Mouse (Mus musculus) left cerebral cortex, adult 9 months (tissue): ENCODE results near the gene N4bp2l1.
"Not testable (repeated sequence)": the region's sequence is repeated elsewhere in the genome, so short reads cannot be mapped to it uniquely, and the experiment has no call there.

Source experiments
- DNase-seq, 2 experiments: peaks; one replicate each; pipeline ENCODE4 v3.0.0; 2022; ENCODE audit warnings: low spot score in 2 of 2

N4bp2l1 gene

DNA sequence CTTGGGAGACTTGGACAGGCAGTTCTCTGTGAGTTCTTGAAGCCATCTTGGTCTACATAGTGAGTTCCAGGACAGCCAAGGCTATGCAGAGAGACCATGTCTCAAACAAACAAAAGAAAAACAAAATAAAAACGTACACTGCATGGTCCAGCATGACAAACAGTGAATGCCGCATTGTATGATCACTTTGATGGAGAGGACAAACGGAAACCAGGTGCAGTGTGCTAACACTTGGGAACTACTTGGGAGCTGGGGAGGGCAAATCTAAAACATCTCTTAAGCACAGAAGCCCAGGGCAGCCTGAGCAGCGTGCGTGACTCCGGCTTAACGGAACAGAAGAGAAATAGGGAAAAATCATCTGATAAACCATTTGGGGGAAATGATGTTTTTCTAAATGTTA is at the start of gene N4bp2l1:
Gene N4bp2l1 (minus strand): TSS at position 101 of the 400 bp plus-strand sequence.
- DNase-seq, result no peak

DNA sequence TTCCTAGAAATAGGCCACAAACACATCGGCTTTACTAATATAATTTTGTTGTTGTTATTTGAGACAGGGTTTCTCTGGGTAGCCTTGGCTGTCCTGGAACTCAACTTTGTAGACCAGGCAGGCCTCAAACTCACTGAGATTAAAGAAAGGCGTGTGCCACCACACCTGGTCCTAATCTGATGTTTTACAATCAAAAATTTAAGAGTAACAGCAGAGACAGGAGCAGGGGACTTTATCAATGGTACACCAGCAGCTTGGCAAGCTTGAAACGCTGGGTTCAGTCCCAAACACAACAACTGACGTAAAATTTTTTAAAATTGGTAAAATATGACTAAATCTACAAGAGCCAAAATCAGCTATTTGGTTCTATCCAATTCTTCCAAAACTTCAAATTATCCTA is 47.9 kb upstream of the N4bp2l1 start:
- DNase-seq, result no peak

- DNase-seq, result not testable (repeated sequence)
These were observed 46.4 kb upstream of the N4bp2l1 start for GRCm38 (mm10) chr5:150643390-150643789.

- DNase-seq, result no peak
These were observed 44.5 kb upstream of the N4bp2l1 start for GRCm38 (mm10) chr5:150641440-150641839.

- no peak for DNase-seq
These were observed 32.7 kb upstream of the N4bp2l1 start for GRCm38 (mm10) chr5:150629692-150630091.

GRCm38 (mm10) chr5:150629272-150629671 is 32.3 kb upstream of the N4bp2l1 start:
- no peak for DNase-seq

DNA sequence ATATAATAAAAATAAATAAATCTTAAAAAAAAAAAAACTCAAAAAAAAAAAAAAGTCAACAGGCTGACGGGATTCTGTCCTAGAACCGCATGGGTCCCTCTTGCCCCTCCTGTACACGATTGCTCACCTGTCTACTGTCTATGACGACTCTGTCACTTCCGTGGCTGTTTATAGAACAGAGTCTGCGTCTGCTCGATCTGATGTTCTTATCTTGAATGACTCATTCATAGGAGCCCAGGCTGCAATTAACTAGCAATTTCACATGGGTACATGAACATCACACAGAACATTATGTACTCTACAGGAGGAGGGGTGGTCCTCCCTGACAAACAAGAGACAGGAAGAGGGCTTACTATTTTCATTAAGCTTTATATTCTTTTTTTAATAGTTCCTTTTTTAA is 28.5 kb upstream of the N4bp2l1 start:
- no peak for DNase-seq

GRCm38 (mm10) chr5:150622792-150623191 is 25.8 kb upstream of the N4bp2l1 start:
- no peak for DNase-seq

DNA sequence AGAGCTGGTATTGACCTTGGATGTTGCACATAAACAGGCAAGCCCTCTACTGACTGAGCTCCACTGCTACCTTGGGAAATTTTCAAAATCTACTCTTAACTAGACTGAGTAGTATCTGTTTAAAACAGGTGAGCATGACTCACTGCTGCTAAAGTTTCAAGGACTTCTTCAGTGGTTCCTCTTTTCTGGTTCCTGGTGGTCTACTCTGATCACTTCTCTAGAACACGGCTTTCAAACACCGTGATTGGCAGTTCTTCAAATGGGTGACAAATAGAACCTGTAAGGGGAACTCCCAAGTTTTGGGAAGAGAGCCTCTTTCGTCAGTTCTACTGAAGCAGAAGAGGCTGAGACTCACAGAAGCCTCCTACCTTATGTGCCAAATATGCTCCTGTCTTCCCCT is 24.6 kb upstream of the N4bp2l1 start:
- no peak for DNase-seq

DNA sequence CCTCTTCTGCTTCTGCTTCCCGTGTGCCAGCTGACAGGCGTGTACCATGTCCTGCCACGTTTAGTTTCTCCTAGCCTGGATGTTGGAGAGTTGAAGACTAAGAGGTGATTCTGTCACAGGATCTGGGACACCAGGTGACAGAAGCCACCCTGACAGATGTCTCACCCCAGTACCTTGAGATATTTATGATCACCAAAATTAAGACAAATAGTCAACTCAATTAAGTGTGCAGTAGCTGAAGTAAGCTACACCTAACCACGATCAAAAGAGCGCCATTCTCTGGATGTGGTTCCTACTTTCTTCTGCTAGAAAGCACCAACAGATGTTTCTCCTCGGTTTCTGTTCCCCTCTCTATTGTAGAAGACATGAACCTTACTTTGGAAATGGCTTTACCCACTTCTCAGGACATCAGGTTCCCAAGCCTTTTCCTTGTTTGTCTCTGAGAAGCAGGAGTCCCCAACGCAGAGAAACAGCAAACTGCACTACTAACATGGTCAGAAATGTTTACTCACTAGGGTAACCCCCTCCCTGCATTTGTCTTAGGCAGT is 23.7 kb upstream of the N4bp2l1 start:
- DNase-seq, result no peak

DNA sequence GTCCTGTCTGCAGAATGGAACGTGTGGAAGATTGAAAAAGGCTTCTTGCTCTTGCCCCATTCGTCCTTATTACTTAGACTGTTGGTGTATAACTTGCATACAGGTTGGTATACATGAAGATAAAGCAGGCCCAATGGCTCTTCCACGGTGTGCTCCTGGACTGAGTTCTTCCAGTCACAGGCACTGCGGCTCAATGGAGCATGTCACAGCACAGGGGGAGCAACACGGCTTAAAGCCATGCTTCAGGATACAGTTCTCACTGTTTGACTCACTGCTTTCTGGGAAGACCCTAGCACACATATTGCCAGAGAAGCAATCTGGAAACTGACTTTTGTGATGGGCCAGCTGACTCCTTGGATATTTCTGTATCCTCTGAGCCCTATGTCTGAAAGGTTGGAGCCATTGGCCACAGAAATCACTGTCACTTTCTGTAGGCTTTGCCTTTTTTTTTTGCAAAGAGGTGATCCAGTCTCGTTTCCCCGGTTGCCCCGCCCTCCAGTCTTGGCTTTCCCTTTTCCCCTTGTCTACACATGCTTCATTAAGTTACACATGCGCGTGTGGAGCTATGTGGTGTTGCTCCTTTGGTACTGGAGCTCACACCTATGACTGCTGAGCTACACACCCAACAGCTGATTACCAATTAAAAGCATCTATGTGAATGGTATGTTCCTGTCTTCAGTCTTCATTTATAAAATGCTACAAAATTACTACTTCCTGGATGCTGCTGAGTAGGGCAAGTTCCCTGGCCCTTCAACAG is 21.8 kb upstream of the N4bp2l1 start:
- DNase-seq, result no peak

DNA sequence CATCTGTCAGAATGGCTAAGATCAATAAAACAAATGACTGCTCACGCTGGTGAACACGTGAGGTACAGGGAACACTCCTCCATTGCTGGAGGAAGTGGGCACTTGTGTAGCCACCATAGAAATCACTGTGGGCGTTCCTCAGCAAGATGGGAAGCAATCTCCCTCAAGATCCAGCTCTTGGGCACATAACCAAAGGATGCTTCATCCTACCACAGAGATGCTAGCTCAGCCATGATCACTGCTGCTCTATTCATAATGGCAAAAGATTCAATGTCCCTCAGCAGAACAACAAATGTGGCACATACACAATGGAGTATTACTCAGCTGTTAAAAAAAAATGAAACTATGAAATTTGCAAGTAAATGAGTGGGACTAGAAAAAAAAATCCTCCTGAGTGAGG is 19.7 kb upstream of the N4bp2l1 start:
- no peak for DNase-seq

DNA sequence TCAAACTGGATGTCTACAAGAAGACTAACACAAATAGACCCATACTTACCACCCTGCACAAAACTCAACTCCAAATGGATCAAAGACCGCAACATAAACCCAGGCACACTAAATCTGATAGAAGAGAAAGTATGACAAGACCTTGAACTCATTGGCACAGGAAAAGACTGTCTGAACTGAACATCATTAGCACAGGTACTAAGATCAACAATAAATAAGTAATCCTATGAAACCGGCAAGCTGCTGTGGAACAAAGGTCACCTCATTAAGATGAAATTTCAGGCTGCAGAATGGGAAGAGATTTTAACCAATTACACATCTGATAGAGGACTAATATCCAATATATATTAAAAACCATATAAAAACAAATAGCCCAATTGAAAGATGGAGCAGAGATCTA is 19.2 kb upstream of the N4bp2l1 start:
- DNase-seq, result no peak

DNA sequence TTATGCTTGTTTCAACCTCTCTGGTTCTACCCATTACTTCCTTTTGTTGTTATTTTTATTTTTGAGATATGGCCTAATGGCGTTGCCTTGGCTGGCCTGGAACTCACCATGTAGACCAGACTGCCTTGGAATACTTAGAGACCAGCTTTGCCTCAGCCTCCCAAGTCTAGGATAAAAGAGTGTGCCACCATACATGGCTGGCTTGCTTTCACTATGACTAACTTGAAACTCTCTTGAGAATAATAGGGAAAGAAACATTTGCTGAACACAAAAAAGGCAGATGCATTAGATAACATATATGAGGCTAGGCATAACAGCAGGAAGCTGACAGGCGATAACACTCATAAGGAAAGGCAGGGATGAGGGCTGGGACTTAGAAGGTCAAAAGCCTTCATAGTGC is 17.1 kb upstream of the N4bp2l1 start:
- no peak for DNase-seq

DNA sequence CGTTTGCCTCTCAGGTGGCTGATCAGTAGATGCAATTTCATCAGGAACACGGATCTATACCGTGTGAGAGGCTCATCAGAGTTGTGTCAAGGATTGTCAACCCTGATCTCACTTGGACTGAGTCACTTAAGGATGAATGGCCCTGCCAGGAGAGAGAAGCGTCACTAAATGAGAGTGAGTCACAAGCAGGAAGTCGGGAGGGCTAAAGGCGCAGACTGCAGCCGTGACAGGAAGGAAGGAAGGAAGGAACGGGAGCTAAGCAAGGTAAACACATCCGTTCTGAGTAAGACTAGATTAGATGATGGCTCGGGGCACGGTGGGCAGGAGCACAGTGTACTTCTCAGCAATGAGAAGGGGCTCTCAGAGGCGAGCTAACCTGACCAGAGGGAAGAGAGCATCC is 14.7 kb upstream of the N4bp2l1 start:
- DNase-seq, result no peak

DNA sequence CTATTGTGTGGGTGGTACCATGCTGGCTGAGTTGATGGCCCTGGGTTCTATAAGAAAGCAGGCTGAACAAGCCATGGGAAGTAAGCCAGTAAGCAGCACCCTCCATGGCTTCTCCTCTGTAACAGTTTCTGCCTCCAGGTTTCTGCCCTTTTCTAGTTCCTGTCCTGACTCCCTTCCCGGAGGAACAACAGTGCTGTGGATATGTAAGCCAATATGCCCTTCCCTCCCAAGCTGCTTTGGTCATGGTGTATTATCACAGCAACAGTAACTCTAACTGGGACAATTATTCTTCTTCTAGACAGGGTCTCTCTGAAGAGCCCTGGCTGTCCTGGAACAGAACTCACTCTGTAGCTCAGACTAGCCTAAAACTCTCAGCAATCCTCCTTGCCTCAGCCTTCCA is 14.1 kb upstream of the N4bp2l1 start:
- no peak for DNase-seq

GRCm38 (mm10) chr5:150607631-150608030 is 10.6 kb upstream of the N4bp2l1 start:
- no peak for DNase-seq

DNA sequence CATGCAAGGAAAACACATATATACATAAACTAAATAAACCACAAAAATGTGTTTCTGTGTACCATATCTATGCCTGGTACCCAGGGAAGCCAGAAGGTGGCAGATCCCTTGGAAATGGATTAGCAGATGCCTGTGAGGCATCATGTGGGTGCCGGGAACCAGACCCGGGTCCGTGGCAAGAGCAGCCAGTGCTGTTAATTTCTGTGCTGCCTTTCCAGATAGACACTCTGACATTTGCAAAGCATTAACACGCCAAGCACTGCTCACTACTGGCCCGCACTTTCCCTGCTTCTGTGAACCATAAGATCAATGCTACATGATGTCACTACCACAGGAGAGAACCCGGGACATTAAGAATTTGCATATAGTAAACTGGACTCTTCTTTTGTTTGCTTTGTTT is 9.1 kb upstream of the N4bp2l1 start:
- no peak for DNase-seq

DNA sequence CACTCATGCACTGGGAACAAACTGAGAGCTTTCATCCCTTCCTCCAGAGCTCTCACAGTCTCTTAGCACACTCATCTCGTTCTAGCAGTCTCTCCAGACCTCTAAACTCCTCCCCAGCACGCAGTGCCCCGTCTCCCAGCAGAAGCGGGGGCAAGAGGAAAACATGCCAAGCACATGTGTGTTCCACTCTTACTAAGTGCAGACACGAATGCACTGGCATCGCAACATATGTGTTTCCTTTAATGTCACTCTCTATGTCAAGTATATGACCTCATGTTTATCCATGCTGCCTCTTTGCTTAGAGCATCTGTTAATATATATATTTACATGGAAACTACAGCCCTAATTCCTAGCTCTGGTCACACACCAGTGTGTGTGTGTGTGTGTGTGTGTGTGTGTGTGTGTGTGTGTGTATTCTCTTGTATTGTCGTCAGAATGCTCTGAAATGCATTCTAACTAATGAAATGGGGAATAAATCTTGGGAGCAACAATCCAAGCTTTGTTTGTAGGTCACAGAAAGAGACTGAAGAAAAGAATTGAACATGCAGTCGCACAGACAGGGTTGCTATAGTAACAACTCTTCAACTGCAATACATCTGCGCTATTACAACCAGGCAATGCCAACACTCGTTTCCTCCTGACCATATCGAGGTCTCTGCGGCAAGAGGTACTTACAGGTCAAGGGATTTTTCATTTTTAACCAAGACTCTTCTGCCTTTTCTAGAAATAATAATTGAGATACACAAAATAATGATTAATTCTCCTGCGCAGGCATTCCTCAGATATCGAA is 4.6 kb upstream of the N4bp2l1 start:
- DNase-seq, result no peak

DNA sequence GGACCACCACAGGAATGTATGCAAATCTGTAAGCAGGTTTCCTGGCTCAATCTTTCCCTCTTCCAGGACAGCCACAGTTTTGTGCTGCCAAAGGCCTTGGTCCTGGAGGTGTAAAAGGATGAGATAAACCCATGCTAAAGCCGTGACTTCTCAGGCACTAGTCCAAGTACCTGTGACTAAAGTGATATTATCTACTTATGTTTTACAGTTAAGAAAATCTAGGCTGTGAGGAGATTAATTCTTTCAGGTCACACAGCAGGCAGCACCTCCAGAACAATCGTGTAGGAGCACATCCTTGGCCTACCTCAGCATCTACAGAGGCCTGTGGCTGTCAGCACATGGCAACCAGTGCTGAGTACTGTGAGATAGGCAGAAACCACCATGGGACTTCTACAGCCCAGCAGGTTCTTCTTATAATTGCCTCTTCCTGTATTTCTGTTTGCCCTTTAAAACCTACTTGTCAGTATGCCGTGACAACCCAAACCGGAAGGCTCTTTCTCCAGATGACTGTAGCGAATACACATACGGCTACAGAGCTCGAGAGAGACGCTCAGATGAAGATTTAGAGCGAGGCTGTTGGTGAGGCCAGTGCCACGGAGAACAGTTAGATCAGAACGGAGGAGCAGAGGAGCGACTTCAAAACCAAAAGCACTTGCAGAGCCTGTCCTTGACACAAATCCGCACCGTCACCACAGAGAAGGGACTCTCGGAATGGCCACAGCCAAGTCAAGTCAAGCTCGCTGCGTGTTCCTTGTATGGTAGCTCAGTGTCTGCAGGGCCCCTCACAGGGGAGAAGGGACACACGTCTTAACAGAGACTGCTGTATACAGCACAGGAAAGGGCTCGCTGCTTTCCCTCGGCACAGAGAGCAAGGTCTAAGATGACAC is 3.8 kb upstream of the N4bp2l1 start:
- no peak for DNase-seq

DNA sequence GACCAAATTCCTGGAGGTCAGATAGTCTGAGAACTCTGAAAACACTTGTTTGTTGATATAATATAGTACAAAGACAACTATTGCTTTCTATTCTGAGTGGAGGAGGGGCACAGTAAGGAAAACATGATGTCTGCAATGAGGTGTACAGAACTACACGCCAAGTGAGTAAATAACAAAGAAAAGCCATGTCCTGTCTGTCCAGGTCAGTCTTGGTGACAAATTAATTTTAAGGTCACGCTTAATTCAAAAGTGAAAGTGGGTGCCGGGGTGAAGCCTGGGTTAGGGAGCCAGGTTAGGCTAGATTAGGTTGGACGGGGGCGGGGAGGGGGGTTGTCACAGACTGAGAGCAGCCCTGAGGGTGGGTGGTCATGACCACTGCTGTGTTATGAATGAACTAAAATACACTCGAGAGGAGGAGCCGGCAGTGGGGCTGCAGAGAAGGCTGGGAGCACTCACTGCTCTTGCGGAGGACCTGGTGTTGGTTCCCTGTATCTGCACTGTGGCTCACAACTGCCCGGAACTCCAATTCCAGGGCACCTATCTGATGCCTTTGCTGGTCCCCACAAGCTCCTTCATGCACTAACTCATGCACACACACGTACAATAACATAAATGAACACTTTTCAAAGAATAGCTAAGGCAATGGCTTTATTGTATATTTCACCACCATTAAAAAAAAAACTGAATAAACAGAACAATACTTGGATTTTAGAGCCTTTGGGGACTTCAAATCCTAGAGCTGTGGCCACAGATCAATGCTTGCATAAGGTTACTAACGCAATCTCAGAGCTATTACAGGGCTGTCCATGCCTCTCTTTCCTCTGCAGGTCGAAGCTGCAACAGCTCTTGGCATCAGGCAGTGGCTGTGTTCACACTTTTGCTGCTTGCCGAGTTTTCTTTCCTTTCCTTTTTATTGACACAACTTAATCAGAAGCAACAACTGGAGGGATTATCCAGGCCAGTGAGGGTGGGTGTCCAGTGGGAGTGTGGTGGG is 2.6 kb upstream of the N4bp2l1 start:
- no peak for DNase-seq
